Mouse (Mus musculus) G1E (cell line): ENCODE data around the gene Fbxo28. TPM values are rescaled to one million over a fixed set of nuclear protein-coding genes. Genes with fewer than 3 reads are reported as not detected.
A peak's percentile ranks its signal among the peaks of the same experiment; 100 is the strongest.

Experiments
- ATAC-seq: 2 replicates; pipeline ENCODE4 v1.8.0; 2016; ENCODE audit warnings: mild to moderate bottlenecking; ENCODE audit not compliant: insufficient number of reproducible peaks, poor library complexity, low FRiP score, severe bottlenecking; ENCODE audit errors: extremely low read depth
- DNase-seq: peaks from one replicate; pipeline ENCODE4 v3.0.0; 2012; ENCODE audit warnings: low spot score
- H3K27me3 ChIP-seq: 2 replicates; pipeline ENCODE4 v1.6.1; 2012; ENCODE audit warnings: mild to moderate bottlenecking, low read length, inconsistent platforms; ENCODE audit not compliant: insufficient read depth
- H3K36me3 ChIP-seq: replicated peaks from 2 replicates; pipeline ENCODE3; 2012; ENCODE audit warnings: mild to moderate bottlenecking, inconsistent platforms
- H3K4me1 ChIP-seq: 2 replicates; pipeline ENCODE4 v1.6.1; 2012; ENCODE audit warnings: low read depth, low read length, inconsistent platforms, mixed read lengths; ENCODE audit not compliant: insufficient read depth
- H3K4me3 ChIP-seq: 2 replicates; pipeline ENCODE4 v1.5.1; 2012; ENCODE audit warnings: low read depth, mild to moderate bottlenecking, inconsistent platforms, low read length, moderate library complexity, mixed read lengths
- H3K9me3 ChIP-seq: replicated peaks from 2 replicates; pipeline ENCODE4 v1.6.1; 2012; ENCODE audit warnings: inconsistent platforms
- CTCF ChIP-seq: IDR thresholded peaks from 2 replicates; pipeline ENCODE4 v1.5.1; 2012; ENCODE audit warnings: low read depth, low read length, inconsistent platforms, mixed read lengths
- GATA1 ChIP-seq: IDR thresholded peaks from 2 replicates; pipeline ENCODE4 v1.6.1; 2012; ENCODE audit warnings: borderline replicate concordance, low read length, inconsistent platforms, mixed read lengths
- GATA2 ChIP-seq: IDR thresholded peaks from 2 replicates; pipeline ENCODE4 v1.6.1; 2012; ENCODE audit warnings: low read depth, low read length, inconsistent platforms, borderline replicate concordance
- POLR2AphosphoS5 ChIP-seq: IDR thresholded peaks from 2 replicates; pipeline ENCODE4 v1.6.1; 2012; ENCODE audit warnings: low read depth, low read length, inconsistent platforms; ENCODE audit not compliant: insufficient replicate concordance
- TAL1 ChIP-seq: conservative IDR thresholded peaks from 2 replicates; pipeline ENCODE4 v1.6.1; 2012; ENCODE audit warnings: low read depth, low read length, inconsistent platforms, mixed read lengths
- polyA plus RNA-seq: library from polyadenylated mRNA; stranded (reverse); fragments of >175 nt; gene quantifications from 2 replicates; pipeline ENCODE4 v1.2.3, GENCODE M21; 2012
- total RNA-seq, 2 experiments: library from RNA; stranded (forward) in 1 of 2; stranded (reverse) in 1 of 2; fragments of 200-1000 nt in 1 of 2; fragments of >200 nt in 1 of 2; fragmentation: Nextera tagmentation in 1 of 2; gene quantifications; 2 replicates each; pipeline ENCODE4 v1.2.3; 2014 to 2017

Fbxo28 gene
- total and polyA plus RNA-seq, 3 experiments: 23.9 to 27.5 (median 26.5) TPM

GRCm38 (mm10) chr1:182368782-182369181 is 27.4 kb upstream of the Fbxo28 start:
- ATAC-seq: no peak

DNA sequence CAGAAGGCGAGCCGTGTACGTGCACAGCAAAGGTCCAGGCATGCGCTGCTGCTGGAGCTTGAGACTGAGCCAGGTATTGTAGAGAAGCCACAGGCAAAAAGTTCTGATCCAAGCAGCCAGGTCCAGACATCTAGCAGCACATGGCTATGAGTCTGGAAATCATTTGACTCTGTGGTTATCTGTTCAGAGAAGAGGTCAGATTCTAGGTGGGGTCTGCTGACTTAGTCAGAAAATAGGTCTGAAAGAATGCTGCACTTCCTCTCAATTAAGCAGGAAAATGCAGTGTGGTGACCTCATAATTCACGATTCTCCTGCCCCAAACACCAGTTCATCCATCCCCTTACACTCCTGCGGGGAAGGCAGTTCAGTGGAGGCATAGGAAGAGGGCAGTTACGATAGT is 26.9 kb upstream of the Fbxo28 start:
- Histone ChIP-seq H3K4me3 (no peak overlapping the region), H3K9me3 (no peaks in the 10 kb centered on the region), H3K27me3 (peaks cover 33% of the 10 kb centered on the region; the same call in 1 of the 2 replicates), H3K36me3 (no peaks in the 10 kb centered on the region), H3K4me1 (peaks cover 25% of the 10 kb centered on the region)
- DNase-seq (no peak), ATAC-seq (no peak)
- TF ChIP-seq TAL1: no peak
- no peak for TF ChIP-seq GATA2
- no peak for TF ChIP-seq CTCF
- TF ChIP-seq GATA1: no peak

More at GRCm38 (mm10) chr1:182368782-182369181, 27.4 kb upstream of the Fbxo28 start:
- Histone ChIP-seq H3K27me3 (peaks cover 37% of the 10 kb centered on the region), H3K4me1 (peaks cover 20% of the 10 kb centered on the region), H3K9me3 (no peaks in the 10 kb centered on the region), H3K4me3 (no peak overlapping the region), H3K36me3 (no peaks in the 10 kb centered on the region)
- DNase-seq: no peak
- no peak for TF ChIP-seq POLR2AphosphoS5
- TF ChIP-seq GATA2: no peak
- no peak for TF ChIP-seq CTCF
- TF ChIP-seq GATA1: no peak
- no peak for TF ChIP-seq TAL1

DNA sequence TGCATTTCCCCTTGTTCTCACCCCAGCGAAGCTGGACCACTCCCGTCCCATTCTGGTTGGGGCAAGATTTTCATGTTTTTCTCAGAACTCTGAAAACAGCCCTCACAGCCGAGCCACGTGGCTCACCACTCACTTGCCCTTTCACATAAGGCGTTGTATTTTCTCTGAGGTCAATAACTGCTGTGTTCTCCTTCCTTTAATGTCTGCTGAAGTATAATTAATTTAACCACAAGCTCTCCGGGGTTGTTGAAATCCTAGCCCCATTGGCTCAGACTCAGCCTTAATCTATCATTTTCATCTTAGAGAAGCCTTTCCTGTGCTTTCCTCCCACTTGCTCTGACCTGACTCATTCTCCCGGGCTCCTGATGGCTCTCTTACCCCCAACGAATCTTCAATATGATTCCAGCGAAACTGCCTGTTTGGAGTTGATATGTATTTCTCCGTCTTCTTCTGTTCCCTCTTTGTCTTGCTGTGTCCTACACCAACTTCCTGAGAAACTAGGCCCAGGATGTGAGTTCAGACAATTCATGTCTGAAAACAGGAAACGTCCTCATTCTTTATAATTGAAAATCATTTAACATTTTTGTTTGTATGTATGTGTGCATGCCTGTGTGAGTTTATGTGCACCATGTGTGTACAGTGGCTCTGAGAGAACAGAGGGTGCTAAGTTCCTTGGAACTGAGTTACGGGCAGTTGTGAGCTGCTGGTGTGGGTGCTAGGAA is 22.4 kb upstream of the Fbxo28 start:
- Histone ChIP-seq H3K9me3 (no peaks in the 10 kb centered on the region), H3K27me3 (peaks cover 23% of the 10 kb centered on the region; the same call in 1 of the 2 replicates), H3K4me1 (peaks cover 30% of the 10 kb centered on the region), H3K36me3 (no peaks in the 10 kb centered on the region), H3K4me3 (no peak overlapping the region)
- ATAC-seq: peak; percentile 90
- peak; percentile 25 for DNase-seq
- TF ChIP-seq POLR2AphosphoS5 (no peak), GATA1 (no peak), CTCF (no peak), GATA2 (no peak), TAL1 (no peak)

- ATAC-seq (no peak), DNase-seq (no peak)
- no peak for TF ChIP-seq CTCF
- no peak for TF ChIP-seq TAL1
- TF ChIP-seq POLR2AphosphoS5: no peak
- no peak for TF ChIP-seq GATA1
- no peak for TF ChIP-seq GATA2
- no peaks in the 10 kb centered on the region for H3K9me3 ChIP-seq
- no peaks in the 10 kb centered on the region for H3K36me3 ChIP-seq
- no peak overlapping the region for H3K4me3 ChIP-seq
- peaks cover 12% of the 10 kb centered on the region; the same call in 1 of the 2 replicates for H3K27me3 ChIP-seq
- H3K4me1 ChIP-seq: peaks cover 38% of the 10 kb centered on the region
Measured at GRCm38 (mm10) chr1:182362703-182363102, 21.3 kb upstream of the Fbxo28 start.

GRCm38 (mm10) chr1:182358133-182358532 is 16.7 kb upstream of the Fbxo28 start:
- H3K27me3 ChIP-seq: peaks cover 2% of the 10 kb centered on the region
- H3K4me1 ChIP-seq: peaks cover 26% of the 10 kb centered on the region
- peak; percentile 9 for DNase-seq
- H3K4me3 ChIP-seq: no peak overlapping the region
- peak; percentile 71 for ATAC-seq
- H3K9me3 ChIP-seq: no peaks in the 10 kb centered on the region
- no peak for TF ChIP-seq GATA1
- TF ChIP-seq POLR2AphosphoS5: no peak
- TF ChIP-seq CTCF: no peak
- no peak for TF ChIP-seq GATA2
- no peak for TF ChIP-seq TAL1
- H3K36me3 ChIP-seq: no peaks in the 10 kb centered on the region

DNA sequence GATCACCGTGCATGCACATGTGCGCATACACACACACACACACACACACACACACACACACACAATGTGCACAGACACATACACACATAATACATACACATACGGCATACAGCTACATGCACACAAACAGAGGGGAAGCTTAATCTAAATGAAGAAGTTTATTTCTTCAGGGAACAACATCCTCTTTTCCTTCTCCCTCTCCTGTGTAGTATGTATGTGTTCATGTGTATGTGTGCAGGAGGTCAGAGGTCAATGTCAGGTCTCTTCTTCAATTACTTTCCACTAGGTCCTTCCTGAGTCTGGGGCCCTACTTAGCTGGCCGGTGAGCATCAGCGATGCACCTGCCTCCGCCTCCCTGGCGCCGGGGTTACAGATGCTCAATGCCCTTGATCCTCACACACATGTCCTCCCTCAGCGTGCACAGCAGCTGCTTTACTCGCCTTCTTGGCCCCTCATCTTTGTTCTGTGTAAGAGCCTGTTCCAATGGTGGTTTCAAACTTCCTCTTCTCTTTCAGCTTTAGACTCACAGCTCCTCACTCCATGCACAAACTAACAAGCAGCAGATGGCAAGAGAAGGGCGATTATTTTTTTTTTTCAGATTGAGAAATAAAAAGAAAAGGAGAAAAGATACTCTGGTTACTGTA is 13.2 kb upstream of the Fbxo28 start:
- peaks cover 21% of the 10 kb centered on the region for H3K4me1 ChIP-seq
- H3K27me3 ChIP-seq: peaks cover 6% of the 10 kb centered on the region
- no peaks in the 10 kb centered on the region for H3K36me3 ChIP-seq
- no peaks in the 10 kb centered on the region for H3K9me3 ChIP-seq
- no peak for ATAC-seq
- TF ChIP-seq GATA1 (no peak), POLR2AphosphoS5 (no peak), CTCF (no peak), GATA2 (no peak), TAL1 (no peak)
- no peak for DNase-seq
- no peak overlapping the region for H3K4me3 ChIP-seq
